Mouse (Mus musculus): ENCODE measurements around the gene Pde4b. TPM values are rescaled to one million over a fixed set of nuclear protein-coding genes. Genes with fewer than 3 reads are reported as not detected.

The Pde4b gene
- polyA plus RNA-seq, 1 experiment from 2014 or later: 19.1 TPM

DNA sequence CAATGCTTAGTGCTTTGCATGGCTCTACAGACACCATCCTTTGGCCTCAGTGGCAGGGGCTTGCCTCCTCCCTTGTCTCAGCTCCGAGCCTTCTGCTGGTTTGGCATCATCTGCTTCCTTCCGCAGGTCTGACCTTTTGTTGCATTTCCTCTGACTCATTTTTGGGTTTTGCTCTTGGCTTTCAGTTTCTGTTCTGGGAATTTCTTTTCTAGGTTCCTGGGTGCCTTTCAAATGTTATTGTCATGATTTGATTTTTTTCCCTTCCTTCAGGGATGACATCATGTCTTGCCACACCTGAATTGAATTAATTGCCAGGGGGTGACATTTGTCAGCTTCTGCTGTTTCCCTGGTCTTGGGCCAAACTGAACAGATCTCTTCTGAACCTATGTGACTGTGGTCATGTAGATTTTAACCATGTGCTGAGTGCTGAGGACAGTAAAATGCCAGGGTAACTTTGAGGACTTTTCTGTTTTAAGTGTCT, 17.2 kb downstream of the Pde4b start:
- Histone ChIP-seq H3K4me1 (peaks cover 4% of the 10 kb centered on the region), H3K4me3 (no peak overlapping the region), H3K9ac (no peak overlapping the region), H3K4me2 (no peak overlapping the region), H3K9me3 (no peaks in the 10 kb centered on the region), H3K27ac (replicated peaks) (no peak overlapping the region), H3K27me3 (replicated peaks) (no peaks in the 10 kb centered on the region), H3K36me3 (no peaks in the 10 kb centered on the region)
- ATAC-seq (ENCODE audit: extremely low read depth, insufficient number of reproducible peaks, low FRiP score, low TSS enrichment): no peak
- WGBS: 69% methylated on average over 2 of the region's 2 CpGs

- H3K4me2 ChIP-seq: no peak overlapping the region
- no peaks in the 10 kb centered on the region for H3K27me3 ChIP-seq (replicated peaks)
- H3K4me3 ChIP-seq: no peak overlapping the region
- H3K27ac ChIP-seq (replicated peaks): no peak overlapping the region
- peaks cover 11% of the 10 kb centered on the region for H3K4me1 ChIP-seq
- no peak overlapping the region for H3K9ac ChIP-seq
- no peaks in the 10 kb centered on the region for H3K9me3 ChIP-seq
- WGBS: 75% methylated on average over 6 of the region's 6 CpGs
- no peaks in the 10 kb centered on the region for H3K36me3 ChIP-seq
- ATAC-seq (ENCODE audit: extremely low read depth, insufficient number of reproducible peaks, low FRiP score, low TSS enrichment): no peak
These were observed 19.4 kb downstream of the Pde4b start for GRCm38 (mm10) chr4:102106771-102107170.

DNA sequence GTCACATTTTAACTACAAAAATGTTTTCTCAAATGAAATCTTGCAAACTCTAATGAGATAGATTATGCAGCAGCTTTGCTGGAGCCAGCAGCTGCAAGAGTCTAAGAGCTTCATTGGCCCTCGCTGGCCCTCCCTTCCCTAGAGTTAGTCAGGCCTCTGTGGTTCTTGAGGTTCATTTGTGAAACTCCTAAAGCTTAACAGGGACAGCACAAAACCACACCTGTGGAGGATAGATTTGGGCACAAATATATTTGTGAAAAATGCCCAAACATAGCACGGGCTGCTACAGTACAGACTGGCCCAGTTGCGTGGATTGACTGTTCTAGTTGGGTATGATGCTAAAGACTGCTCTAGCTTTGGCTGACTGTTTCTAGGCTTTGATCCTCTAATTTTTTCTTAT, 32.1 kb downstream of the Pde4b start:
- Histone ChIP-seq H3K36me3 (no peaks in the 10 kb centered on the region), H3K9ac (no peak overlapping the region), H3K4me2 (no peak overlapping the region), H3K27me3 (replicated peaks) (no peaks in the 10 kb centered on the region), H3K4me3 (no peak overlapping the region), H3K9me3 (no peaks in the 10 kb centered on the region), H3K27ac (replicated peaks) (no peak overlapping the region), H3K4me1 (no peaks in the 10 kb centered on the region)
- no peak for ATAC-seq (ENCODE audit: extremely low read depth, insufficient number of reproducible peaks, low FRiP score, low TSS enrichment)
- WGBS: 85% methylated on average over 3 of the region's 3 CpGs

GRCm38 (mm10) chr4:102136366-102136849, 49.1 kb downstream of the Pde4b start:
- H3K4me3 ChIP-seq: no peak overlapping the region
- no peak overlapping the region for H3K27ac ChIP-seq (replicated peaks)
- no peak for ATAC-seq (ENCODE audit: extremely low read depth, insufficient number of reproducible peaks, low FRiP score, low TSS enrichment)

DNA sequence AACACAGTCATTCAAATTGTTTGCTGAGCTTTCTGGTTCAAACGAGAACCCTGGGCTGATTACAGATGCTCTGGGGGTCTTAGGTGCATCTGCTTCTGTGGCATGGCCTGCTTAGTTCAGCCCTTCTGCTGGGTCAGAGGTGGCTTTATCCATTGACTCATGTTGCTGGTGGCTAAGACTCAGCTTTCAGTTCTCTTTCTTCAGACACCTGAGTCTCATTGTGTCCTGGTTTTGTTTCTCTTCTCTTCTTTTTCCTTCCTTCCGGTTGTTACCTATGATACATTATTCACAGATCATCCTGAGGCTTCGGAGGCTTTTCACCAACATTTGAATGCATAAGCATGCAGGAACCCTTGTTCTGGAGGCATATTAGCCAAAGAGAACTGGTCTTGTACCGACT, 51.0 kb downstream of the Pde4b start:
- ATAC-seq (ENCODE audit: extremely low read depth, insufficient number of reproducible peaks, low FRiP score, low TSS enrichment): no peak
- Histone ChIP-seq H3K9ac (no peak overlapping the region), H3K36me3 (no peaks in the 10 kb centered on the region), H3K4me2 (no peak overlapping the region), H3K27ac (replicated peaks) (no peak overlapping the region), H3K4me3 (no peak overlapping the region), H3K27me3 (replicated peaks) (no peaks in the 10 kb centered on the region), H3K4me1 (no peaks in the 10 kb centered on the region), H3K9me3 (no peaks in the 10 kb centered on the region)
- WGBS: 73% methylated on average over 4 of the region's 4 CpGs

More at GRCm38 (mm10) chr4:102136366-102136849, 49.1 kb downstream of the Pde4b start:
- H3K4me2 ChIP-seq: no peak overlapping the region
- no peaks in the 10 kb centered on the region for H3K27me3 ChIP-seq (replicated peaks)
- H3K9me3 ChIP-seq: no peaks in the 10 kb centered on the region
- H3K36me3 ChIP-seq: no peaks in the 10 kb centered on the region
- H3K9ac ChIP-seq: no peak overlapping the region
- H3K4me1 ChIP-seq: no peaks in the 10 kb centered on the region
- 71% methylated on average over 3 of the region's 3 CpGs for WGBS

DNA sequence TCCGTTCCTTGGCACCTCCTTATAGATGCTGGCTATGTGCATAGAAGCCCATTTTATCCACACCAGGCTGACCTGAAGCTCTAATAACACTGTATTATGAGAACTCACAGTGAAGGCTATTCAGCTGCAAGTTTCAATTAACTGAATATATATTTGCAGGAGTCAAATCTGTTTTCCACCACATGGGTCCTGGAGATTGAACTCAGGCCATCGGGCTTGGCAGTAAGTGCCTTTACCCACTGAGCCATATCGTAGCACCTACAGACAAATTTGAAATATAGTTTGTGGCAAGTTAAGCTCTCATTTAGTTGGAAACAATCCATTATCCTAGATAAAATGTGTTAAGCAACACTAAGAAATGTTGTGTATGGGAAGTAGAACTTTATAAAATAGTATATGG, 53.9 kb downstream of the Pde4b start:
- no peaks in the 10 kb centered on the region for H3K9me3 ChIP-seq
- no peak overlapping the region for H3K27ac ChIP-seq (replicated peaks)
- no peak overlapping the region for H3K4me2 ChIP-seq
- H3K36me3 ChIP-seq: no peaks in the 10 kb centered on the region
- WGBS: 85% methylated on average over 3 of the region's 3 CpGs
- H3K4me1 ChIP-seq: no peaks in the 10 kb centered on the region
- no peak overlapping the region for H3K4me3 ChIP-seq
- H3K27me3 ChIP-seq (replicated peaks): no peaks in the 10 kb centered on the region
- no peak overlapping the region for H3K9ac ChIP-seq
- no peak for ATAC-seq (ENCODE audit: extremely low read depth, insufficient number of reproducible peaks, low FRiP score, low TSS enrichment)

DNA sequence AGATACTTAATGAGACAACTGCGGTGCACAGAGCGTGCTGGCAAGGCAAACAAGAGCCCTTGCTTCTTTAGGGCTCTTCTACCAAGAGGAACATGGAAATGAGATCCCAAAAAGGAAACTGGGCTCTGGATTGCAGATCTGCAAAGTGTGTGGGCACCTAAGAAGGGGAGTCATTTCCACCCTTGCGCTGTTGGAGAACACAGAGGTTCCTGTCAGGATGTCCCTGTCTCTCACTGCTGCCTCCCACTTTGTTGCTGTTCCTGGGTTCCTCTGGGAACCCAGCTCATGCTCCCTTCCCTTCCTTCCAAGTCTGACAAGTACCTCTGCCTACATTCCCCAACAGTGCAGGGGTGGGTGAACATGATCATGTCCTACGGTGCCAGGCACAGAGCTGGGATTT, 61.4 kb downstream of the Pde4b start:
- no peaks in the 10 kb centered on the region for H3K9me3 ChIP-seq
- WGBS: 78% methylated on average over 4 of the region's 4 CpGs
- H3K4me2 ChIP-seq: no peak overlapping the region
- no peak overlapping the region for H3K9ac ChIP-seq
- H3K4me3 ChIP-seq: no peak overlapping the region
- H3K4me1 ChIP-seq: peaks cover 7% of the 10 kb centered on the region
- no peaks in the 10 kb centered on the region for H3K36me3 ChIP-seq
- H3K27ac ChIP-seq (replicated peaks): no peak overlapping the region
- no peaks in the 10 kb centered on the region for H3K27me3 ChIP-seq (replicated peaks)
- no peak for ATAC-seq (ENCODE audit: extremely low read depth, insufficient number of reproducible peaks, low FRiP score, low TSS enrichment)

DNA sequence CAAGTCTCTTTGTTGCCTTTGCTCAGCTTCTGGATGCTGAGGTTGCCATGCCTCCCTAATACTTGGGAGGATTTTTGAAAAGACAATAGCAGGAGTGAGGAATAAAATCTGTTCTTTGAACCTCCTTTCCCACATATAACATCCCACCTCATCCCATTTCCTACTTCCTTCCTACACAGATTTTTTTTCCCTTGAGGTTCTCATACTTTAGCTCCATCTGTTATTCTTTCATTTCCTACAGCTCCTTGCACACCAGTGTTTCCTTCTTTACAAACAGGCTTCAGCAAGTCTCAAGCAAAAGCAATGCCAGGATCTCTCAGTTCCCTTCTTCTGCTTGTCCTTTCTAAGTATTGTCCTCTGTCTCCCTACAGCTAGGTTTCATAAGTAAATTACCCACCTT, 71.8 kb downstream of the Pde4b start:
- Histone ChIP-seq H3K36me3 (no peaks in the 10 kb centered on the region), H3K27ac (replicated peaks) (no peak overlapping the region), H3K27me3 (replicated peaks) (no peaks in the 10 kb centered on the region; the same call in 1 of the 2 replicates), H3K9me3 (no peaks in the 10 kb centered on the region), H3K4me2 (no peak overlapping the region), H3K9ac (no peak overlapping the region), H3K4me1 (no peaks in the 10 kb centered on the region), H3K4me3 (no peak overlapping the region)
- ATAC-seq (ENCODE audit: extremely low read depth, insufficient number of reproducible peaks, low FRiP score, low TSS enrichment): no peak

GRCm38 (mm10) chr4:102171636-102172035, 84.3 kb downstream of the Pde4b start:
- ATAC-seq (ENCODE audit: extremely low read depth, insufficient number of reproducible peaks, low FRiP score, low TSS enrichment): no peak
- no peak overlapping the region for H3K4me3 ChIP-seq
- peaks cover 14% of the 10 kb centered on the region for H3K4me1 ChIP-seq
- 46% methylated on average over 3 of the region's 3 CpGs for WGBS
- no peak overlapping the region for H3K9ac ChIP-seq
- H3K9me3 ChIP-seq: no peaks in the 10 kb centered on the region
- H3K4me2 ChIP-seq: no peak overlapping the region
- no peaks in the 10 kb centered on the region for H3K36me3 ChIP-seq
- H3K27ac ChIP-seq (replicated peaks): no peak overlapping the region
- 0 out of 2 replicates have a peak, but pooled peaks cover 2% of the 10 kb centered on the region for H3K27me3 ChIP-seq (replicated peaks)

GRCm38 (mm10) chr4:102172711-102173213, 85.4 kb downstream of the Pde4b start:
- H3K4me2 ChIP-seq: no peak overlapping the region
- no peak for ATAC-seq (ENCODE audit: extremely low read depth, insufficient number of reproducible peaks, low FRiP score, low TSS enrichment)

DNA sequence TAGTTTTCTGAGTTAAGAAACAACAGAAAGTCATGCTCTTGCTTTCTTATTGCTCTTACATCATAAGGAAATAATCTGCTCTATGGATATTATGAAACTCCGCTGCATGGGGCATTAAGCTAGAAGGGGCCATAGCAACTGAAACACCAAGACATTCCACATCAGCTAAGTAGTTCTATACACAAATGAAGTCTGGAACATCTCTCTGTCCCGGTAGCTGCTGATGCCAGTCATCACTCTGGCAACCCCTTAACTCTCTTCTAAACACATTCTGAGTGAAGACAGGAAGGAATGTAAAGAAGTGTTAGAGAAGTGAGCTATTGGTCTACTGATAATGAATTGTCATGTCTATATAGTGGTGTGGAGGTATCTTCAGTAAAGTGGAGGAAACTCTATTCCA, 88.6 kb downstream of the Pde4b start:
- H3K4me3 ChIP-seq: no peak overlapping the region
- no peaks in the 10 kb centered on the region for H3K36me3 ChIP-seq
- no peaks in the 10 kb centered on the region for H3K27me3 ChIP-seq (replicated peaks)
- no peak overlapping the region for H3K27ac ChIP-seq (replicated peaks)
- no peak; the same call in 1 of the 2 replicates for ATAC-seq (ENCODE audit: extremely low read depth, insufficient number of reproducible peaks, low FRiP score, low TSS enrichment)
- H3K9me3 ChIP-seq: no peaks in the 10 kb centered on the region
- WGBS: 16% methylated on average over 2 of the region's 2 CpGs
- H3K4me2 ChIP-seq: no peak overlapping the region
- H3K9ac ChIP-seq: no peak overlapping the region
- H3K4me1 ChIP-seq: peaks cover 27% of the 10 kb centered on the region

More at GRCm38 (mm10) chr4:102172711-102173213, 85.4 kb downstream of the Pde4b start:
- no peak overlapping the region for H3K9ac ChIP-seq
- H3K27me3 ChIP-seq (replicated peaks): 0 out of 2 replicates have a peak, but pooled peaks cover 2% of the 10 kb centered on the region
- no peaks in the 10 kb centered on the region for H3K9me3 ChIP-seq
- no peak overlapping the region for H3K27ac ChIP-seq (replicated peaks)
- no peak overlapping the region for H3K4me3 ChIP-seq
- 61% methylated on average over 7 of the region's 7 CpGs for WGBS
- no peaks in the 10 kb centered on the region for H3K36me3 ChIP-seq
- peaks cover 25% of the 10 kb centered on the region for H3K4me1 ChIP-seq

DNA sequence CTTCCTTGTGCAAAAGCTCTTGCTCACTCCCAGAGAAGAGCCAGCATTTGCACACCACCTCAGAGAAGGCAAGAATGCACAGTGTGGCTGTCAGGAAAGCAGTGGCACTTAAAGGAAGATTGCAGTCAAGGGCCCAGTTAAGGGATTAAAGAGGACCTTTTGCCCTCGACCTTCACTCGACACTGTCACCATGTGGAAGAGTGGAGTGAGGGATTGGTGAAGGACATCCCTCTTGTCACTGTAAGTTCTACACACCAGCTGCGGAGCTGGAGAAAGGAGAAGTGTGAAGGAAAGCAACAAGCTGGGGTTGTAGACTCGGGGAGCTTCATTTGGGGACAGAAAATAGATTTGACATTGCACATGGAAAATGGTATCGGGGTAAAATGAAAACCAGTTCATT, 89.9 kb downstream of the Pde4b start:
- Histone ChIP-seq H3K27ac (replicated peaks) (peak overlapping the region; percentile 60), H3K4me3 (no peak overlapping the region), H3K36me3 (no peaks in the 10 kb centered on the region), H3K4me1 (peaks cover 27% of the 10 kb centered on the region), H3K9me3 (no peaks in the 10 kb centered on the region), H3K9ac (no peak overlapping the region), H3K27me3 (replicated peaks) (no peaks in the 10 kb centered on the region), H3K4me2 (no peak overlapping the region)
- ATAC-seq (ENCODE audit: extremely low read depth, insufficient number of reproducible peaks, low FRiP score, low TSS enrichment): no peak
- 27% methylated on average over 5 of the region's 5 CpGs for WGBS
